Mouse (Mus musculus) kidney, adult 2 months (tissue): ENCODE measurements around the gene Rnf216.

Experiments
- CTCF ChIP-seq: fragments of 200-500 bp; conservative IDR thresholded peaks from 2 replicates; pipeline ENCODE4 v1.5.1; 2011; ENCODE audit warnings: low read depth, mild to moderate bottlenecking, control low read depth, low read length, moderate library complexity, mixed read lengths; ENCODE audit not compliant: insufficient read depth, insufficient read length
- POLR2A ChIP-seq: fragments of 200-500 bp; IDR thresholded peaks from one replicate; pipeline ENCODE4 v1.6.1; 2011; ENCODE audit warnings: low read depth, low read length, control low read depth

GRCm38 (mm10) chr5:143037201-143037600 is 75.6 kb downstream of the Rnf216 start:
- TF ChIP-seq POLR2A (no peak), CTCF (peak; percentile 32; the same call in 1 of the 2 replicates)
